Mouse (Mus musculus) right cerebral cortex, postnatal 25 days (tissue): ENCODE measurements around the gene Rgs6.

Experiments
- DNase-seq: peaks from one replicate; pipeline ENCODE4 v3.0.0; 2022

Gene Rgs6

GRCm38 (mm10) chr12:82987661-82988060 lies 399.6 kb downstream of the Rgs6 start:
- DNase-seq: no peak

- no peak for DNase-seq
These were observed 405.8 kb downstream of the Rgs6 start for GRCm38 (mm10) chr12:82993905-82994304.

GRCm38 (mm10) chr12:82996775-82997174 lies 408.7 kb downstream of the Rgs6 start:
- DNase-seq: peak; percentile 25

GRCm38 (mm10) chr12:82998682-82999332 lies 410.7 kb downstream of the Rgs6 start:
- DNase-seq: peak; percentile 26

- peak; percentile 22 for DNase-seq
These were observed 411.4 kb downstream of the Rgs6 start for GRCm38 (mm10) chr12:82999333-83000032.

GRCm38 (mm10) chr12:83000033-83000570 lies 412.0 kb downstream of the Rgs6 start:
- DNase-seq: no peak

GRCm38 (mm10) chr12:83000957-83001356 lies 412.9 kb downstream of the Rgs6 start:
- no peak for DNase-seq

- peak; percentile 34 for DNase-seq
These were observed 416.1 kb downstream of the Rgs6 start for GRCm38 (mm10) chr12:83004014-83004682.

- DNase-seq: no peak
These were observed 423.0 kb downstream of the Rgs6 start for GRCm38 (mm10) chr12:83011056-83011565.

GRCm38 (mm10) chr12:83013918-83014691 lies 426.0 kb downstream of the Rgs6 start:
- no peak for DNase-seq

GRCm38 (mm10) chr12:83014848-83015247 lies 426.8 kb downstream of the Rgs6 start:
- no peak for DNase-seq

- DNase-seq: no peak
These were observed 427.3 kb downstream of the Rgs6 start for GRCm38 (mm10) chr12:83015366-83015765.

GRCm38 (mm10) chr12:83016486-83016885 lies 428.4 kb downstream of the Rgs6 start:
- no peak for DNase-seq

GRCm38 (mm10) chr12:83018005-83018404 lies 429.9 kb downstream of the Rgs6 start:
- peak; percentile 86 for DNase-seq

GRCm38 (mm10) chr12:83026985-83027384 lies 438.9 kb downstream of the Rgs6 start:
- no peak for DNase-seq

- DNase-seq: no peak
These were observed 445.2 kb downstream of the Rgs6 start for GRCm38 (mm10) chr12:83033171-83033835.

- no peak for DNase-seq
These were observed 446.9 kb downstream of the Rgs6 start for GRCm38 (mm10) chr12:83034859-83035569.

GRCm38 (mm10) chr12:83037798-83038560 lies 449.9 kb downstream of the Rgs6 start:
- DNase-seq: peak; percentile 28

GRCm38 (mm10) chr12:83038779-83039178 lies 450.7 kb downstream of the Rgs6 start:
- no peak for DNase-seq

- DNase-seq: peak; percentile 18
These were observed 451.8 kb downstream of the Rgs6 start for GRCm38 (mm10) chr12:83039859-83040258.
